Mouse (Mus musculus) activated CD4-positive, CD25-positive, alpha-beta regulatory T cell (primary cell): ENCODE data around the gene Sult2a5. TPM values are rescaled to one million over a fixed set of nuclear protein-coding genes. Genes with fewer than 3 reads are reported as not detected.

Experiments used
- polyA plus RNA-seq, 2 experiments: library from polyadenylated mRNA; unstranded; fragments of 100-300 nt; shearing (Covaris generic); gene quantifications; one replicate each; pipeline ENCODE4 v1.2.1; 2017

The Sult2a5 gene
- polyA plus RNA-seq: not detected

DNA sequence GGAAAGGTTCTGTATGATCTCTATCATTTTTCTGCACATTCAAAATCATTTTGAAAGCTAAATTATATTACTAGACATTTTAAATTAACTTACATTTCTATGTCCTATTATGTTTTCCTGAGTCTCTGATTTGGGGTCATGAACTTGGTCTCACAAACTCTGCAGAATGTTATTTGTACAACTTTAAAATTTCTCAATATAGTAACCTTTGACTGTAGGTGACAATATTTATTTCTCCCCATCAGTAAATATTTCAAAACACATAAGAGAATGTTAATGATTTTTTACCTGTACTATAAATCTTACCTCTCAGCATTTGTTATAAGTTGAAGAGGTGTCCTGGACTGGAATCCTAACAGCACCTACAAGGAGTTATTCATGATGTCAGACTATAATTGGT lies at the start of gene Sult2a5:
Gene Sult2a5 (plus strand): TSS at position 301 of the 400 bp plus-strand sequence.

Other genes starting within 250 kb of the Sult2a5 start
- gene Cabp5, start 225.8 kb upstream of the Sult2a5 start, polyA plus RNA-seq: not detected
- not detected for gene Bsph1, start 173.1 kb upstream of the Sult2a5 start, polyA plus RNA-seq
- not detected for gene Bsph2, start 52.9 kb upstream of the Sult2a5 start, polyA plus RNA-seq
- gene Sult2a2, start 109.5 kb downstream of the Sult2a5 start, polyA plus RNA-seq: not detected
- gene Sult2a1, start 213.4 kb downstream of the Sult2a5 start, polyA plus RNA-seq: not detected